Mouse (Mus musculus) embryo, embryonic 11.5 days (tissue): ENCODE measurements around the gene Prpf38b.

Experiments
- DNase-seq: peaks from one replicate; pipeline ENCODE4 v3.0.0-alpha.2; 2012; ENCODE audit warnings: low read depth, low spot score

The Prpf38b gene

GRCm38 (mm10) chr3:108860786-108861185, 50.7 kb downstream of the Prpf38b start:
- DNase-seq: no peak

DNA sequence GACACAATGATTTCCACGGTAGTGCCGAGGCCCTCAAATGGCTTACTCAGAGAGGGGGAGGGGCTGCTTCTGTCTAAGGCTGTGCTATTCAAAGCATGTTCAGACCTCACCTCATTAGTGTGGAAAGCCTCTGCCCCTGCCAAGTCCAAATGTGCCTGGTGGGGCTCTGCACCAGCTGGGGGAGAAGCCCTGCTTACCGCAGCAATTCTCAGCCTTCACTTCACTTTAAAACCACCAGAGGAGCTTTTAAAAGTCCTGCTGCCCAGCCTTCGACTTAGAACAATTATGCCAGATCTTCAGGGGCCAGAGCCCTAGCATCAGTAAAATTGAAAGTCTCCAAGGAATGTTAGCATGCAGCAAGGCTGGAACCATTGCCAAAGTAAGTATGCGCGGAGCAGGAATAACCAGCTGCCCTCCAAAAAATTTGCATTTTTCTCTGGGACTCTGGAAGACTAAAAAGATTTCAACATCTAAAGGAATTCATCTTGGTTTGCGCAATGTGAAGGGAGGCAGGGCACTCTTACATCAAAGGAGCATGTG, 53.2 kb downstream of the Prpf38b start:
- no peak for DNase-seq

DNA sequence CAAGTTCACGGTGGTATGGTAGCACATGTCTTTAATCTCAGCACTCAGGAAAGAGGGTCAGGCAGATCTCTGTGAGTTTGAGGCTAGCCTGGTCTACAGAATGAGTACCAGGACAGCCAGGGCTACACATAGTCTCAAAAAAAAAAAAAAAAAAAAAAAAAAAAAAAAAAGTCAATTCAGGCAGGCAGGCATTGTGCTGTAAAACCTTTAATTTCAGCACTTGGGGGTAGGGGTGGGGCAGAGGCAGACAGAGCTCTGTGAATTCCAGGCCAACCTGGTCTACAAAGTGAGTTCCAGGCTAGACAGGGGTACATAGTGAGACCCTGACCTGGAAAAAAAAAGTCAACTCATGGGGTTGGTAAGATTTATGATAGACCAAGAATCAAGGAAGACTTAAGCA, 53.8 kb downstream of the Prpf38b start:
- DNase-seq: no peak

DNA sequence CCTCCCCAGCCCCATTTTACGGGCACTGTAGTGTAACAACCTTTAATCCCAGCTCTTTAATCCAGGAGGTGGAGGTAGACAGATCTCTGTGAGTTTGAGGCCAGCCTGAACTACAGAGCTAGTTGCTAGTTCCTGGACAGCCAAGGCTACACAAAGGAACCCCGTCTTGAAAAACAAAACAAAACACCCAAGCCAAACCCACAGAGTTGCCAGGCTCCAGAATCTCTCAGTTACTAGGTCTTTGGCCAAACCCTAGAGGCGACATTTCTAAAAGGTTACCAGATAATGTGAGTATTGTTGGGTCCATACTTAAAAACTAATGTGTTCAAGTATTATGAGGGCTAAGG, 54.4 kb downstream of the Prpf38b start:
- DNase-seq: no peak

DNA sequence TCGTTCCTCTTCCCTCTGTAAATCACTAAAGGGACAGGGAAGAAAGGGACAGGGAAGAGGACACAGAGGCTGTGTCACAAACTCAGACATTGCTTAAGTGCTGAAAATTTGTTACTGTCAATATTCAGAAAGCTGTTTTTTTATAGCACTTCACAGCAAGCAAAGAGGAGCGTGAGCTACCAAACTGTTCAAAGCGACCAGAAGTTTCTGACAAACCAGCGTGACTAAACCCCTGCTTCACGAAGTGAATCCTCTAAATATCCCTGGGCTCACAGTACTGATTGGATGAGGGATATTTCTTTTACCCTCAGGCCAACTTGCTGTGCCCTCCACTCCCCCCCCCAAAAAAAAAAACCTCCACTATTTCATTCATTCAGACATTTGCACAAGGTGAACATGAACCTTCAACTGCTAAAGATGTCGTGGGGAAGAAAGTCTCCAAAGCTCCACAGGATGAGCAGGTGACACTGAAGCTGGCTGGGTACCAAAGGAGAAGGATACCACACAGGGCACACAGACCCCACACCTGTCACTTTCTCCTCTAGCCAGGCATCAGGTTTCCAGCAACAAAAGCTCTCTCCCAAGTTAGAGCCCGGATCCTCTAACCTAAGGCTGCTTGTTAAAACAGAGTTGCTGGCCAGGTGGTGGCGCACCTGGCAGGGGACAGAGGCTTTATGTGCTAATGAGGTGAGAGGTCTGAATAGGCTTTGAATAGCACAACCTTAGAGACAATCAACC, 55.0 kb downstream of the Prpf38b start:
- no peak for DNase-seq

DNA sequence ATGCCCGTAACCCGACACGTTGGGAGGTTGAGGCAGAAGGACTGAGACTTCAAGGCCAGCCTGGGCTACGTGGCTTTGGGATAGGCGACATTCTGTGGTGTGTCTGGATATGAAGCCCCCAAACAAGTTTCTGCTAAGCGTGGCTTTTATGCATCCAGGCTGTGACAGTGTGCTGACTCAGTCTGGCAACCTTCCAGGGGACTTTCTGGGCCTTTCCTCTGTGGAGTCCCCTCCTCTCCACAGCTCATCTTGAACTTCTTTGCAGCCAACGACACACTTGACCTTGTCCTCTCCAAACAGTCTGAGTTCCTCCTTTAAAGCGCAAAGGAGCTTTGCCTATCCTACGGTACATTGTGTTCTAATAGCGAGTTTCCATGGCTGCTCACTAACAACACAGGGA, 55.7 kb downstream of the Prpf38b start:
- no peak for DNase-seq

DNA sequence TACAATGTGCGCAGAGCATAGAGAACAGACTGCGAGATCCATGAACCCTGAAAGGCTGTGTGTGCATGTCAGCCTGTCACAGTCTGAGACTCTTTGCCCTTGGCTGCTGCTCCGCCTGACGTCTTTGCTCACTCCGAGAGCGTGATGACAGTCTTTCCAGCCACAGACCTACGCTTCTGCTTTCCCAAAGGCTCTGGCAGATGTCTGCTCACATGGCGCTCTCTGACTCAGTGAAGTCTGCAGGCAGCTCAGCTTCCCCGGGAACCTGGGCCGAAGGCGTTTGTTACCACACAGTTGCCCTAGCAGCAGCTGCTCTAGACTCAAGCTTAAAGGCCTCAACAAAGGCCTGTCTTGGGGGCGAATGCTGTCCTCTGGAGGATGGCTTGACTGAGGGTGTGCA, 56.2 kb downstream of the Prpf38b start:
- DNase-seq: no peak

DNA sequence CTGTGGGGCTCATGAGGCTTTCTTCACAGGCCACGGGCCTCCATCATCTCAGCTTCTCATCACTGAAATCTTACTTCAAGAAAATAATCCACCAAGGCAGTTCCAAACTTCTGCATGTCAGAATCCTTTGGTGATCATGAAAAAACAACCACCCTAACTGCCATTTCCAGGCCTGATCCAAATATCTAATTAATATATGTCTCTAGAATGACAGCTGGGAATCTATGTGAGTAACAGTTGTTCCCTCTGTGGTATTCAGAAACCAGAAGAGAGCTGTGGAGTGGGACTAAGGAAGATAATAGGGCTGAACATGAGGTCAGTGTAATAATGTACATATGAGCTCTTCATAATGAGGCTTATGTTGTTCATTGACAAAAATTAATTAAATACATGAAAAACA, 58.3 kb downstream of the Prpf38b start:
- DNase-seq: no peak
